Mouse (Mus musculus) cortical plate, adult 2 months (tissue): ENCODE results near the gene Dnajb6.
"Not testable (repeated sequence)": the region's sequence is repeated elsewhere in the genome, so short reads cannot be mapped to it uniquely, and the experiment has no call there.

Experiments
- CTCF ChIP-seq: fragments of 200-500 bp; IDR thresholded peaks from 2 replicates; pipeline ENCODE4 v1.5.1; 2011; ENCODE audit warnings: mild to moderate bottlenecking, control low read depth, low read length; ENCODE audit not compliant: insufficient read depth; ENCODE audit errors: extremely low read depth
- POLR2A ChIP-seq: fragments of 200-500 bp; IDR thresholded peaks from 2 replicates; pipeline ENCODE4 v1.6.1; 2011; ENCODE audit warnings: mild to moderate bottlenecking, low read length, control low read depth; ENCODE audit not compliant: insufficient read depth; ENCODE audit errors: extremely low read depth

- not testable (repeated sequence) for TF ChIP-seq CTCF, POLR2A
Measured at GRCm38 (mm10) chr5:29726070-29726469, 9.4 kb upstream of the Dnajb6 start.
